Mouse (Mus musculus): ENCODE results near the gene Gm973. TPM values are rescaled to one million over a fixed set of nuclear protein-coding genes. Genes with fewer than 3 reads are reported as not detected.
"Not testable (repeated sequence)": the region's sequence is repeated elsewhere in the genome, so short reads cannot be mapped to it uniquely, and the experiment has no call there.

Gm973 gene
- polyA plus RNA-seq, 1 experiment = 4.7 TPM

DNA sequence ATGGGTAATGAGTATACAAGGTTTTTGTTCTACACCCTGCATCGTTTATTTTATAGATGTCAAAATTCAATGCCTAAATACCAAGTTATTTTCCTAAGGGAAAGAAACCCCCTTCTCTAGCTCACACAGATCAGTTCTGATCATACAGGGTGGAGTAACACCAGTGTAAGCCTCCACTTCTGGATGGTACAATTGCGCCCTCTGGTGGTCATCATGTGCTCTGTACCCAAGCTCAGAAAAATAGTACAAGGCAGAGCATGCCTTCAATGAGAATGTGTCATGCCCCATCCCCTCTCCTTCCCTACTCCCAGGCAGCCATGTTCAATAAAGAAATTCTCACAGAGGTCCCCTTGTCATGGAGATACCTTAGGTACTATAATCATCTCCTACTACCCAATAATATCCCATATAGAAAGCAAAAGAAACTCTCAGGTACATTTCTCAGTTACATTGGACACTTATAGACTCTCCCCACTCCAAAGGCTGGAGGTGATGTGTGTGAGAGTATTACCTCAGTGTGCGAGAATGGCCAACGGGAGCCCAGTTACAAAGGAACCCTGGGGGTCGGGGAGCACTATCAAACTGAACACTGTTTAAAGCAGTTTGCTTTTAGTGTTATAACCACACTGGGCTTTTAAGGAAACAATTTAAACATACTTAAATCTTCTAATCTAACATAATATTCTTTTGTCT is 107.4 kb downstream of the Gm973 start:
- 25% methylated on average over 5 of the region's 5 CpGs for WGBS
- H3K27ac ChIP-seq (ENCODE audit: insufficient read depth, low read length) = no peak overlapping the region
- TF ChIP-seq POLR2A (IDR thresholded peaks at IDR 0.05; ENCODE audit: borderline replicate concordance, insufficient read depth, low read length) = no peak
- TF ChIP-seq CTCF (IDR thresholded peaks at IDR 0.05; ENCODE audit: borderline replicate concordance, insufficient read depth, low read depth, low read length) = peak; percentile 98
- peaks cover 10% of the 10 kb centered on the region; the same call in 1 of the 2 replicates for H3K4me1 ChIP-seq (ENCODE audit: control insufficient read depth, insufficient read depth, low read length)
- H3K27me3 ChIP-seq (ENCODE audit: control insufficient read depth, insufficient read depth, low read length) = no peaks in the 10 kb centered on the region
- H3K4me3 ChIP-seq (replicated peaks; ENCODE audit: insufficient read depth, low read depth, low read length) = no peak overlapping the region
- DNase-seq = peak; percentile 76 to 80

DNA sequence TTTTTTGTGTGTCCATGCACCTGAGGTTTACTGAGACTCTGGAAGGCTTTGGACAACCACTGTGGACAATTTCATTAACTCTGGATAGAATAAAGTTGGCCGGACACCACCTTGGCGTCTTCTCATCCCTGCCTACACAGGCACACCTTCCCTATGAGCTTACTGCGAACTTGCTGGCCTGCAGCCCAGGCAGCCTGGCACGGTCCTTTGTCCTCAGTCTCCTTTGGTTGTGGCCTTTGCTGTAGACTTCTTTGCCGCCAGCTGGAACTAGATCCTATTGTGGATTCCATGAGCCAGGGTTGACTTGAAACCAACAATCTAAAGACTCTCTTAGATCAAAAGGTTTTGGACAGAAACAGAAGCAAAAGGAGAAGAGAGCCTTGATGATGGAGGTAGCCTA is 109.3 kb downstream of the Gm973 start:
- peaks cover 10% of the 10 kb centered on the region; the same call in 1 of the 2 replicates for H3K4me1 ChIP-seq (ENCODE audit: control insufficient read depth, insufficient read depth, low read length)
- no peak overlapping the region for H3K27ac ChIP-seq (ENCODE audit: insufficient read depth, low read length)
- no peak for TF ChIP-seq CTCF (IDR thresholded peaks at IDR 0.05; ENCODE audit: borderline replicate concordance, insufficient read depth, low read depth, low read length)
- H3K4me3 ChIP-seq (replicated peaks; ENCODE audit: insufficient read depth, low read depth, low read length) = no peak overlapping the region
- 13% methylated on average over 5 of the region's 5 CpGs for WGBS
- H3K27me3 ChIP-seq (ENCODE audit: control insufficient read depth, insufficient read depth, low read length) = no peaks in the 10 kb centered on the region
- DNase-seq = peak; percentile 88 to 93

DNA sequence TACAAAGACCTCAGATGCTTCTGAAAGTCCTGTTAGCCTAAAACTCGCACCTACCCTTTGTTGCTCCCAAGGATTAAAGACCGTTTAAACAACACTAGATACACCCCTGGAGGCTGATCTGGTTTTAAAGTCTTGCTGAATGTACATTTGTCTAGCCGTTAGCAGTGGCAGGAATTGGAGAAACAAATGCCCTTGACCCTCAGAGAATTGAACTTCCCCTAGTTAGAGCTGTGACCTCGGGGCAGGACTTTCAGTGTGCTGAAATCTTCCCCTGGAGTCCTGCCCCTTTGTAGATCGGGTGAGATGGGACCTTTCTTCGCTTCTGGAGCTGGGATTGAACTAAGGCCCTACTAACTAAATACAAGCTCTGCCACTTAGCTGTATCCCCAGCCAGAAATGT is 113.1 kb downstream of the Gm973 start:
- Histone ChIP-seq H3K27ac (ENCODE audit: insufficient read depth, low read length) (no peak overlapping the region), H3K4me1 (ENCODE audit: control insufficient read depth, insufficient read depth, low read length) (peaks cover 10% of the 10 kb centered on the region; the same call in 1 of the 2 replicates), H3K27me3 (ENCODE audit: control insufficient read depth, insufficient read depth, low read length) (no peaks in the 10 kb centered on the region), H3K4me3 (replicated peaks; ENCODE audit: insufficient read depth, low read depth, low read length) (no peak overlapping the region)
- DNase-seq = no peak
- TF ChIP-seq POLR2A (IDR thresholded peaks at IDR 0.05; ENCODE audit: borderline replicate concordance, insufficient read depth, low read length) (no peak), CTCF (IDR thresholded peaks at IDR 0.05; ENCODE audit: borderline replicate concordance, insufficient read depth, low read depth, low read length) (no peak)
- 77% methylated on average over 6 of the region's 6 CpGs for WGBS

DNA sequence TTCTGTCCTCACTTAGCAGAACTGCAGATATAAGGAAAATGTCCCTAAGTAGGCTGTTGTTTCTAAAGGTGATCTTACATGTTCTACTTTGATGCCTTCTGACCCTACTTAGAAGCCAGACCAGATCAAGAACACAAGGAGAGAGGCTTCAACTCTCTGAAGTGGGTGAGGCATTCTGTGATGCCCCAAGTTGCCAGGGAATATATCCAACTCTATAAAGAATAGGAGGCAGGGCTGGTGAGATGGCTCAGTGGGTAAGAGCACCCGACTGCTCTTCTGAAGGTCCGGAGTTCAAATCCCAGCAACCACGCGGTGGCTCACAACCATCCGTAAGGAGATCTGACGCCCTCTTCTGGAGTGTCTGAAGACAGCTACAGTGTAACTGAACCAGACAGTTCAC is 114.3 kb downstream of the Gm973 start:
- WGBS = 95% methylated on average over 6 of the region's 6 CpGs
- H3K4me3 ChIP-seq (replicated peaks; ENCODE audit: insufficient read depth, low read depth, low read length); H3K27me3 ChIP-seq (ENCODE audit: control insufficient read depth, insufficient read depth, low read length); DNase-seq; H3K4me1 ChIP-seq (ENCODE audit: control insufficient read depth, insufficient read depth, low read length); H3K27ac ChIP-seq (ENCODE audit: insufficient read depth, low read length): not testable (repeated sequence)

- H3K4me3 ChIP-seq (replicated peaks; ENCODE audit: insufficient read depth, low read depth, low read length) = no peak overlapping the region
- 75% methylated on average over 5 of the region's 5 CpGs for WGBS
Observed at GRCm38 (mm10) chr1:59631986-59632659, 116.1 kb downstream of the Gm973 start.

GRCm38 (mm10) chr1:59633056-59633455 is 117.0 kb downstream of the Gm973 start:
- no peak overlapping the region for H3K27ac ChIP-seq (ENCODE audit: insufficient read depth, low read length)
- H3K27me3 ChIP-seq (ENCODE audit: control insufficient read depth, insufficient read depth, low read length) = no peaks in the 10 kb centered on the region
- H3K4me1 ChIP-seq (ENCODE audit: control insufficient read depth, insufficient read depth, low read length) = no peaks in the 10 kb centered on the region
- DNase-seq = no peak
- TF ChIP-seq POLR2A (IDR thresholded peaks at IDR 0.05; ENCODE audit: borderline replicate concordance, insufficient read depth, low read length) (no peak), CTCF (IDR thresholded peaks at IDR 0.05; ENCODE audit: borderline replicate concordance, insufficient read depth, low read depth, low read length) (no peak)
- WGBS = 31% methylated on average over 6 of the region's 6 CpGs
- no peak overlapping the region for H3K4me3 ChIP-seq (replicated peaks; ENCODE audit: insufficient read depth, low read depth, low read length)

More at GRCm38 (mm10) chr1:59631986-59632659, 116.1 kb downstream of the Gm973 start:
- Histone ChIP-seq H3K4me1 (ENCODE audit: control insufficient read depth, insufficient read depth, low read length) (no peaks in the 10 kb centered on the region), H3K27ac (ENCODE audit: insufficient read depth, low read length) (no peak overlapping the region), H3K27me3 (ENCODE audit: control insufficient read depth, insufficient read depth, low read length) (no peaks in the 10 kb centered on the region)
- TF ChIP-seq POLR2A (IDR thresholded peaks at IDR 0.05; ENCODE audit: borderline replicate concordance, insufficient read depth, low read length) (no peak), CTCF (IDR thresholded peaks at IDR 0.05; ENCODE audit: borderline replicate concordance, insufficient read depth, low read depth, low read length) (no peak)
- no peak for DNase-seq

DNA sequence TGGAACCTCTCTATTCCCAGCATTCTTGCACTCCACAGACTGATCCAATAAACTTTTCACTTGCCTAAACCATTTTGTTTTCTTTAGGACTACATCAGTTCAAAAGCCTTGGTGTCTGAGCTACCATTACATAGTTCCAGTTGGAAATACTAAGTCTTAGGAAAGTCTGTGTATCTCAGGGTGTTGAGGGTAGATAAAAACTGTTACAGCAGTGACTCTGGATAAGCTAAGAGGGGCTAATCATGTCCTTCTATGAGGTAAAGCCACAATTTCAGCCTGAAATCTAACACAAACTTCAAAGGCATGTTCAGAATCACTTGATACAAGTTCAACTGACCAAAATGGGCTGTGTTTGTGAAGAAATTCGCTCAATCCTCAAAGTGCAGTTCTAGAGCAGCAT is 120.3 kb downstream of the Gm973 start:
- no peaks in the 10 kb centered on the region for H3K27me3 ChIP-seq (ENCODE audit: control insufficient read depth, insufficient read depth, low read length)
- no peaks in the 10 kb centered on the region for H3K4me1 ChIP-seq (ENCODE audit: control insufficient read depth, insufficient read depth, low read length)
- WGBS = 80% methylated on average over 1 of the region's 1 CpGs
- DNase-seq = no peak
- no peak for TF ChIP-seq POLR2A (IDR thresholded peaks at IDR 0.05; ENCODE audit: borderline replicate concordance, insufficient read depth, low read length)
- TF ChIP-seq CTCF (IDR thresholded peaks at IDR 0.05; ENCODE audit: borderline replicate concordance, insufficient read depth, low read depth, low read length) = no peak
- no peak overlapping the region for H3K4me3 ChIP-seq (replicated peaks; ENCODE audit: insufficient read depth, low read depth, low read length)
- H3K27ac ChIP-seq (ENCODE audit: insufficient read depth, low read length) = no peak overlapping the region

- no peak overlapping the region for H3K4me3 ChIP-seq (replicated peaks; ENCODE audit: insufficient read depth, low read depth, low read length)
- no peak for DNase-seq
- 90% methylated on average over 3 of the region's 3 CpGs for WGBS
- TF ChIP-seq POLR2A (IDR thresholded peaks at IDR 0.05; ENCODE audit: borderline replicate concordance, insufficient read depth, low read length) = no peak
- TF ChIP-seq CTCF (IDR thresholded peaks at IDR 0.05; ENCODE audit: borderline replicate concordance, insufficient read depth, low read depth, low read length) = no peak
- no peaks in the 10 kb centered on the region for H3K4me1 ChIP-seq (ENCODE audit: control insufficient read depth, insufficient read depth, low read length)
- H3K27ac ChIP-seq (ENCODE audit: insufficient read depth, low read length) = no peak overlapping the region
- no peaks in the 10 kb centered on the region for H3K27me3 ChIP-seq (ENCODE audit: control insufficient read depth, insufficient read depth, low read length)
Observed at GRCm38 (mm10) chr1:59638371-59638770, 122.3 kb downstream of the Gm973 start.

All from cerebellum, adult 2 months (tissue).